Mouse (Mus musculus) liver, adult 2 months (tissue): ENCODE measurements at regions not wholly inside any gene's neighbourhood (a gene's known extent, or its start where the extent isn't known, plus 50 kb on each side); places are given as distances from the start of the nearest gene placed in this dataset.

Experiments used
- DNase-seq: peaks from one replicate; pipeline ENCODE4 v3.0.0-alpha.2; 2011; ENCODE audit warnings: low read depth, low spot score; ENCODE audit errors: extremely low read depth
- H3K27ac ChIP-seq: fragments of 200-500 bp; replicated peaks from 2 replicates; pipeline ENCODE4 v1.5.1; 2012; ENCODE audit warnings: low read depth, mild to moderate bottlenecking, control low read depth, inconsistent platforms, low read length; ENCODE audit not compliant: insufficient read depth
- H3K27me3 ChIP-seq: fragments of 200-500 bp; 2 replicates; pipeline ENCODE4 v1.6.1; 2012; ENCODE audit warnings: mild to moderate bottlenecking, moderate library complexity, low read length, inconsistent platforms; ENCODE audit not compliant: control insufficient read depth, insufficient read depth
- H3K36me3 ChIP-seq: fragments of 200-500 bp; 2 replicates; pipeline ENCODE4 v1.6.1; 2012; ENCODE audit warnings: low read length, inconsistent platforms; ENCODE audit not compliant: control insufficient read depth, insufficient read depth
- H3K4me1 ChIP-seq: fragments of 200-500 bp; 2 replicates; pipeline ENCODE4 v1.6.1; 2011; ENCODE audit warnings: low read length; ENCODE audit not compliant: control insufficient read depth, insufficient read depth
- H3K4me3 ChIP-seq: fragments of 200-500 bp; 2 replicates; pipeline ENCODE4 v1.5.1; 2011; ENCODE audit warnings: low read depth, mild to moderate bottlenecking, control low read depth, low read length, moderate library complexity; ENCODE audit not compliant: insufficient read depth
- H3K79me2 ChIP-seq: fragments of 200-500 bp; 2 replicates; pipeline ENCODE4 v1.6.1; 2012; ENCODE audit warnings: inconsistent platforms, mild to moderate bottlenecking, low read length, moderate library complexity; ENCODE audit not compliant: control insufficient read depth, insufficient read depth
- H3K9ac ChIP-seq: fragments of 200-500 bp; 2 replicates; pipeline ENCODE4 v1.6.1; 2012; ENCODE audit warnings: low read depth, mild to moderate bottlenecking, control low read depth, inconsistent platforms, low read length
- CTCF ChIP-seq: fragments of 200-500 bp; IDR thresholded peaks from 2 replicates; pipeline ENCODE4 v1.5.1; 2011; ENCODE audit warnings: low read depth, low read length, control low read depth
- POLR2A ChIP-seq: fragments of 200-500 bp; IDR thresholded peaks from 2 replicates; pipeline ENCODE4 v1.6.1; 2011; ENCODE audit warnings: low read length, control low read depth; ENCODE audit not compliant: insufficient read depth; ENCODE audit errors: extremely low read depth
- WGBS: fragments of 180-500 bp; shearing (Covaris S2); methylation state at CpG from one replicate; pipeline ENCODE4 v1.1.7; 2018; 5-methylcytosine and 5-hydroxymethylcytosine counted together

GRCm38 (mm10) chr8:26882616-26883015, 94.5 kb upstream of the Zfp703 start:
- Histone ChIP-seq H3K79me2 (no peaks in the 10 kb centered on the region), H3K36me3 (no peaks in the 10 kb centered on the region), H3K27ac (no peak overlapping the region), H3K27me3 (no peaks in the 10 kb centered on the region), H3K4me1 (peaks cover 3% of the 10 kb centered on the region), H3K4me3 (no peak overlapping the region), H3K9ac (no peak overlapping the region)
- TF ChIP-seq CTCF (no peak), POLR2A (no peak)
- 23% methylated on average over 5 of the region's 5 CpGs for WGBS
- DNase-seq = peak; percentile 86

GRCm38 (mm10) chr8:26883285-26883684, 93.8 kb upstream of the Zfp703 start:
- 95% methylated on average over 5 of the region's 5 CpGs for WGBS
- TF ChIP-seq POLR2A (no peak), CTCF (no peak)
- H3K79me2 ChIP-seq = no peaks in the 10 kb centered on the region
- no peak overlapping the region for H3K4me3 ChIP-seq
- no peak for DNase-seq
- peaks cover 3% of the 10 kb centered on the region for H3K4me1 ChIP-seq
- no peak overlapping the region for H3K9ac ChIP-seq
- H3K27me3 ChIP-seq = no peaks in the 10 kb centered on the region
- no peaks in the 10 kb centered on the region for H3K36me3 ChIP-seq
- H3K27ac ChIP-seq = no peak overlapping the region

GRCm38 (mm10) chr8:26883770-26884169, 93.4 kb upstream of the Zfp703 start:
- Histone ChIP-seq H3K4me3 (no peak overlapping the region), H3K4me1 (peaks cover 3% of the 10 kb centered on the region), H3K36me3 (no peaks in the 10 kb centered on the region), H3K27ac (no peak overlapping the region), H3K27me3 (no peaks in the 10 kb centered on the region), H3K79me2 (no peaks in the 10 kb centered on the region), H3K9ac (no peak overlapping the region)
- TF ChIP-seq POLR2A (no peak), CTCF (no peak)
- WGBS = 79% methylated on average over 6 of the region's 6 CpGs
- DNase-seq = no peak

- H3K27me3 ChIP-seq = no peaks in the 10 kb centered on the region
- no peak for DNase-seq
- no peak overlapping the region for H3K9ac ChIP-seq
- no peaks in the 10 kb centered on the region for H3K36me3 ChIP-seq
- H3K4me1 ChIP-seq = peaks cover 3% of the 10 kb centered on the region
- no peak overlapping the region for H3K4me3 ChIP-seq
- no peaks in the 10 kb centered on the region for H3K79me2 ChIP-seq
- H3K27ac ChIP-seq = no peak overlapping the region
- TF ChIP-seq POLR2A (no peak), CTCF (no peak)
- WGBS = 64% methylated on average over 13 of the region's 13 CpGs
Observed at GRCm38 (mm10) chr8:26884350-26884749, 92.8 kb upstream of the Zfp703 start.

- Histone ChIP-seq H3K4me1 (peaks cover 3% of the 10 kb centered on the region), H3K4me3 (no peak overlapping the region), H3K27me3 (no peaks in the 10 kb centered on the region), H3K9ac (no peak overlapping the region), H3K79me2 (no peaks in the 10 kb centered on the region), H3K36me3 (no peaks in the 10 kb centered on the region), H3K27ac (no peak overlapping the region)
- 70% methylated on average over 5 of the region's 5 CpGs for WGBS
- DNase-seq = no peak
- no peak for TF ChIP-seq POLR2A
- TF ChIP-seq CTCF = no peak
Observed at GRCm38 (mm10) chr8:26885365-26885764, 91.8 kb upstream of the Zfp703 start.

GRCm38 (mm10) chr8:26886783-26887486, 90.2 kb upstream of the Zfp703 start:
- WGBS = 86% methylated on average over 13 of the region's 13 CpGs

More at GRCm38 (mm10) chr8:26886783-26887486, 90.2 kb upstream of the Zfp703 start:
- peaks cover 3% of the 10 kb centered on the region for H3K4me1 ChIP-seq
- H3K9ac ChIP-seq = no peak overlapping the region
- no peaks in the 10 kb centered on the region for H3K79me2 ChIP-seq
- no peak overlapping the region for H3K27ac ChIP-seq
- no peak for DNase-seq
- H3K27me3 ChIP-seq = no peaks in the 10 kb centered on the region
- H3K4me3 ChIP-seq = no peak overlapping the region
- H3K36me3 ChIP-seq = no peaks in the 10 kb centered on the region
- TF ChIP-seq CTCF (no peak), POLR2A (no peak)
